Mouse (Mus musculus): Measurements from ENCODE around the gene 1700020A23Rik. TPM values are rescaled to one million over a fixed set of nuclear protein-coding genes. Genes with fewer than 3 reads are reported as not detected.

The 1700020A23Rik gene
- polyA plus RNA-seq, 1 experiment: not detected

DNA sequence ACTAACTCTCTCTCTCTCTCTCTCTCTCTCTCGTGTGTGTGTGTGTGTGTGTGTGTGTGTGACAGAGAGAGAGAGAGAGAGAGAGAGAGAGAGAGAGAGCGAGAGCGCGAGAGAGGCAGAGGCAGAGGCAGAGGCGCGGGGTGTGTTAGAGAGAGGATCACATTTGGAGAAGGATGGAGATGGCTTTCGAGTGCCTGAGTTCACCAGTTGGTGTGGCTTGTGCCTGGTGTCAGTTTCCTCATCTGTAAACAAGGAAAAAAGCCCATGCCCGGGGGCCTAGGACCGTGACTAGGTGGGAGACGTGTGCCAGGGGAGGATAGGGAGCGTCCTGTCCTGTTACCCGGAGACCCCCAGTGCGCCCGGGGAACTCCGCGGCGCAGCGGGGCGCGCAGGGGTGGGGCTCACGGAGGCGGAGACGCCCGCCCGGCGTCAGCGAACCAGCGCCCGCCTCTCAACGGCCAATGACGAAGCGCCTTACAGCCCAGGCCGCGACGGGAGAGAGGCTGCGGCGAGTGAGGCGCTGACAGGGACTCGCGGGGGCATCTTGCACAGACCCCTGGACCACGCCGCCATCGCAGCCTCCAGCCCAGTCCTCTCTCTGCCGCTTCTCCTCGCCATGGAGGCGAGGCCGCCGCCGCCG is 44.9 kb downstream of the 1700020A23Rik start, which contains the start of gene Ptpra:
Gene Ptpra (plus strand): TSS at position 485 of the 640 bp plus-strand sequence.
- DNase-seq (ENCODE audit: extremely low spot score in 1 of 2, low spot score in 1 of 2): peak; percentile 76 to 92

DNA sequence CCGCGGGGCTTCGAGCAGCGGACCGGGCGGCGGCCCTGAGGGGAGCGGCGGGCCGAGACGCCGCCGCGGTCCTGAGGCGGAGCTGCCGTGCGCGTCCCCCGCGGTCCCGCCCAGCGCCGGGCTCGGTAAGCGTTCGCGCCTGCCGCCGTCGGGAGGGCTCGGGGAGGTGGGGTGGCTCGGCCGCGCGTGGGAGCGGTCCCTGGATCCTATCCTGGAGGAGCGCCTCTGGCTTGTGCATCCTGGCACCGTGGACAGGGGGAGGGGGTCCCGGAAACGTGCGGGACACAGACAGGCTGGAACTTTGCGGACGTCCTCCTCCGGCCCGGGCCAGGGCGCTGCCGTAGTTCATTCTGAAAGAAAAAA is 45.4 kb downstream of the 1700020A23Rik start:
- DNase-seq (ENCODE audit: extremely low spot score in 1 of 2, low spot score in 1 of 2): peak in 1 of 2 experiments; percentile 77

- DNase-seq (ENCODE audit: extremely low spot score in 1 of 2, low spot score in 1 of 2): no peak
Measured at GRCm38 (mm10) chr2:130451086-130451726, 46.1 kb downstream of the 1700020A23Rik start.

- DNase-seq (ENCODE audit: extremely low spot score in 1 of 2, low spot score in 1 of 2): no peak
Measured at GRCm38 (mm10) chr2:130451727-130452090, 46.6 kb downstream of the 1700020A23Rik start.

- no peak for DNase-seq (ENCODE audit: extremely low spot score in 1 of 2, low spot score in 1 of 2)
Measured at GRCm38 (mm10) chr2:130452266-130452665, 47.2 kb downstream of the 1700020A23Rik start.

DNA sequence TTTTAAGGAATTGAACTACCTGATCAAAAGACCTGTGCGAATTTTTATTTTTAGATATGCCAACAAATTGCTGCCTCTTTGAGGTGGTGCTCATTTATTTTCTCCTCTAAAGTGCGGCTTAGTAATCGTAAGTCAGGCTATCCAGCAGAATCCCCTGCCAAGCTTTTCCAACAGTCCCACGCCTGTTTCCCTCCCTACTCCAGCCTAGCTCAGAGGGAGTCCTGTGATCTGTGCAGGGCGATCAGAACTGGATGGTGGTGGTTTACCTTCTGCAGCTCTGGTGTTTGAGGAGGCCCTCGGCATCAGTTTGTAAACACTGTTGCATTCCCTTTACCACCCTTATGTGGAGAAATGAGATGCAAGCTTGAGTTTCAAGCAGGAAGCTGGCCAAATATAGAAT is 48.4 kb downstream of the 1700020A23Rik start:
- peak in 1 of 2 experiments; percentile 58 for DNase-seq (ENCODE audit: extremely low spot score in 1 of 2, low spot score in 1 of 2)

GRCm38 (mm10) chr2:130454748-130455370 is 49.8 kb downstream of the 1700020A23Rik start:
- peak in 1 of 2 experiments; percentile 51 for DNase-seq (ENCODE audit: extremely low spot score in 1 of 2, low spot score in 1 of 2)

Other genes starting within 250 kb of the 1700020A23Rik start
- gene Snrpb, start 225.9 kb upstream of the 1700020A23Rik start, polyA plus RNA-seq (2012; rRNA removed): 125 and 136 TPM in 2 replicates
- 0.04 TPM in 1 of 2 replicates, not detected in the other for gene Tmc2, start 210.1 kb upstream of the 1700020A23Rik start, polyA plus RNA-seq (2012; rRNA removed)
- 158 and 163 TPM in 2 replicates for gene Nop56, start 130.8 kb upstream of the 1700020A23Rik start, polyA plus RNA-seq (2012; rRNA removed)
- 340 and 363 TPM in 2 replicates for gene Idh3b, start 120.7 kb upstream of the 1700020A23Rik start, polyA plus RNA-seq (2012; rRNA removed)
- gene Ebf4, start 110.1 kb upstream of the 1700020A23Rik start, polyA plus RNA-seq (2012; rRNA removed): 12.8 and 12.9 TPM in 2 replicates
- 14.2 and 16.3 TPM in 2 replicates for gene Cpxm1, start 7.7 kb upstream of the 1700020A23Rik start, polyA plus RNA-seq (2012; rRNA removed)
- gene Gm28372, start within 50 bp of the 1700020A23Rik start, polyA plus RNA-seq (2012; rRNA removed): not detected in 2 replicates
- gene Tmem239, start 1.2 kb downstream of the 1700020A23Rik start, polyA plus RNA-seq (2012; rRNA removed): not detected in 2 replicates
- gene Vps16, start 19.1 kb downstream of the 1700020A23Rik start, polyA plus RNA-seq (2012; rRNA removed): 98.1 and 115 TPM in 2 replicates
- 22.7 and 24.3 TPM in 2 replicates for gene Pced1a, start 19.4 kb downstream of the 1700020A23Rik start, polyA plus RNA-seq (2012; rRNA removed)
- 143 and 161 TPM in 2 replicates for gene Ptpra, start 45.0 kb downstream of the 1700020A23Rik start, polyA plus RNA-seq (2012; rRNA removed)
- 80.5 and 86.1 TPM in 2 replicates for gene Mrps26, start 158.5 kb downstream of the 1700020A23Rik start, polyA plus RNA-seq (2012; rRNA removed)
- 0.76 TPM in 1 of 2 replicates, not detected in the other for gene Oxt, start 170.9 kb downstream of the 1700020A23Rik start, polyA plus RNA-seq (2012; rRNA removed)
- 0.50 and 0.76 TPM in 2 replicates for gene Avp, start 177.3 kb downstream of the 1700020A23Rik start, polyA plus RNA-seq (2012; rRNA removed)
- gene Fastkd5, start 224.8 kb downstream of the 1700020A23Rik start, polyA plus RNA-seq (2012; rRNA removed): 3.8 TPM in 2 replicates
- gene Ubox5, start 224.8 kb downstream of the 1700020A23Rik start, polyA plus RNA-seq (2012; rRNA removed): 9.8 and 11.2 TPM in 2 replicates
- 114 and 133 TPM in 2 replicates for gene Lzts3, start 237.5 kb downstream of the 1700020A23Rik start, polyA plus RNA-seq (2012; rRNA removed)

Data from frontal cortex, adult 2 months (tissue).